Mouse (Mus musculus) liver, embryonic 14.5 days (tissue): Measurements from ENCODE around the gene Bcl9. TPM values are rescaled to one million over a fixed set of nuclear protein-coding genes. Genes with fewer than 3 reads are reported as not detected.

Experiments
- ATAC-seq: fragments of 200-750 bp; cut with Nextera tagmentation; 2 replicates; pipeline ENCODE4 v1.8.0; 2017; ENCODE audit warnings: moderate number of reproducible peaks, mild to moderate bottlenecking, moderate library complexity; ENCODE audit not compliant: insufficient read depth
- DNase-seq, 3 experiments: peaks; one replicate each; pipeline ENCODE4 v3.0.0-alpha.2; 2012 to 2013; ENCODE audit warnings: low read depth in 3 of 3, low spot score in 3 of 3
- H3K27ac ChIP-seq: fragments of 300-500 bp; sonication (generic); 2 replicates; pipeline ENCODE4 v1.5.1; 2014; ENCODE audit warnings: moderate library complexity, mild to moderate bottlenecking, control low read depth, inconsistent platforms
- H3K27me3 ChIP-seq: fragments of 300-500 bp; sonication (generic); 2 replicates; pipeline ENCODE4 v1.6.1; 2014; ENCODE audit warnings: mild to moderate bottlenecking, low read length, moderate library complexity; ENCODE audit not compliant: control insufficient read depth, insufficient read depth
- H3K36me3 ChIP-seq: fragments of 300-500 bp; sonication (generic); replicated peaks from 2 replicates; pipeline ENCODE4 v1.6.1; 2014; ENCODE audit warnings: low read depth; ENCODE audit not compliant: control insufficient read depth, insufficient read depth
- H3K4me1 ChIP-seq, 2 experiments: fragments of 200-500 bp in 1 of 2; fragments of 300-500 bp in 1 of 2; sonication (generic) in 1 of 2; replicated peaks; 2 replicates each; pipeline ENCODE4 v1.6.1; 2012 to 2014; ENCODE audit warnings: antibody characterized with exemption in 1 of 2, inconsistent platforms in 1 of 2, low read length in 1 of 2; ENCODE audit not compliant: control insufficient read depth in 2 of 2, insufficient read depth in 2 of 2
- H3K4me2 ChIP-seq: fragments of 300-500 bp; sonication (generic); 2 replicates; pipeline ENCODE4 v1.6.1; 2014; ENCODE audit warnings: low read depth, mild to moderate bottlenecking, control low read depth, moderate library complexity
- H3K4me3 ChIP-seq, 2 experiments: fragments of 200-500 bp in 1 of 2; fragments of 300-500 bp in 1 of 2; sonication (generic) in 1 of 2; 2 replicates each; pipeline ENCODE4 v1.5.1; 2012 to 2014; ENCODE audit warnings: low read depth in 2 of 2, low read length in 2 of 2, mild to moderate bottlenecking in 2 of 2, control low read depth in 1 of 2, inconsistent platforms in 1 of 2, moderate library complexity in 1 of 2; ENCODE audit not compliant: insufficient read depth in 1 of 2
- H3K9ac ChIP-seq: fragments of 300-500 bp; sonication (generic); replicated peaks from 2 replicates; pipeline ENCODE4 v1.6.1; 2014; ENCODE audit warnings: mild to moderate bottlenecking, control low read depth, moderate library complexity
- H3K9me3 ChIP-seq: fragments of 300-500 bp; sonication (generic); 2 replicates; pipeline ENCODE4 v1.6.1; 2016; ENCODE audit warnings: low read length, mixed read lengths; ENCODE audit not compliant: control insufficient read depth
- CTCF ChIP-seq: IDR thresholded peaks from 2 replicates; pipeline ENCODE4 v1.5.1; 2016; ENCODE audit warnings: antibody characterized with exemption, low read depth, control low read depth
- EP300 ChIP-seq: IDR thresholded peaks from 2 replicates; pipeline ENCODE4 v1.6.1; 2016; ENCODE audit warnings: antibody characterized with exemption, low read depth
- WGBS: fragments of 180-500 bp; shearing (Covaris S2); extraction: QIAGEN DNeasy Blood & Tissue Kit; methylation state at CpG from one replicate; pipeline ENCODE4 v1.1.7; 2014; ENCODE audit not compliant: insufficient replicate concordance; 5-methylcytosine and 5-hydroxymethylcytosine counted together
- polyA plus RNA-seq, 2 experiments: library from polyadenylated mRNA; depleted of rRNA in 1 of 2; stranded (reverse) in 1 of 2; unstranded in 1 of 2; fragments of >200 nt; fragmentation: Nextera tagmentation in 1 of 2; extraction: Ambion mirVana in 1 of 2; gene quantifications; 2 replicates each; pipeline versions ENCODE4 v1.2.1 to v1.2.3; 2012 to 2014

Gene Bcl9
- polyA plus RNA-seq, 2 experiments = 1.6 to 2.4 TPM

DNA sequence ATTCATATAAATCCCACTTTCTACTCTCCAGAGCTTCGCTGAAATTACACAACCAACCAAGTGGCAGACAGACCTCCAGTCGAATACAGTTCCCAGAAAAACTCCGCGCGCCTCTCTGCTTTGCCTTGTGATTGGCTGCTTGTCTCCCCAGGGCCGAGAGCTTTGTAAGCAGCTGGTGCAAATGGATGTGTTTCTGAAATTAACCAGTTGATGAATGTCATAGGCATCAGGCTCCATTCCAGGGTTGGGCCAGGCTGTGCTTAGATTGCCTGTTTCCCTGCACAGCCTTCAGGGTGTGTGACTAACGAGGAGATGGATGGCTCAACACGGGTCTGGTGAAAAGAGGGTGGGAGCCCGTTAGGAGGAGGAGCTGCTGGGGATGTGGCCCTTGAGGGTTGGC is 36.9 kb upstream of the Bcl9 start:
- H3K9me3 ChIP-seq = no peaks in the 10 kb centered on the region
- TF ChIP-seq CTCF (no peak), EP300 (no peak)
- 56% methylated on average over 9 of the region's 9 CpGs for WGBS
- no peaks in the 10 kb centered on the region for H3K27me3 ChIP-seq
- ATAC-seq (no peak), DNase-seq (no peak)
- H3K4me2 ChIP-seq = no peak overlapping the region
- H3K36me3 ChIP-seq = no peaks in the 10 kb centered on the region
- no peak overlapping the region for H3K9ac ChIP-seq
- H3K27ac ChIP-seq = no peak overlapping the region
- H3K4me1 ChIP-seq = no peaks in the 10 kb centered on the region; a peak in 1 of 4 replicates
- H3K4me3 ChIP-seq = no peak overlapping the region

DNA sequence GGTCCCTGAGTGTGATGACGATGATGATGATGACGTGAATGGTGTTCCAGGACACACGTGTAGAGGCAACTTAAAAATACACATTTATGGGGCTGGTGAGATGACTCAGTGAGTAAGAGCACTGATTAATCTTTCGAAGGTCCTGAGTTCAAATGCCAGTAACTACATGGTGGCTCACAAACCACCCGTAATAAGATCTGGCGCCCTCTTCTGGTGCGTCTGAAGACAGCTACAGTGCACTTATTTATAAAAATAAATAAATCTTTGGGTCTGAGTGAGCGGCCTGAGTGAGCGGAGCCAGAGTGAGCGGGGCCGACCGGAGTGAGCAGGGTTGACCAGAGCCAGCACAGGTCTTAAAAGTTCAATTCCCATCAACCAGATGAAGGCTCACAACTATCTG is 34.5 kb upstream of the Bcl9 start:
- Histone ChIP-seq H3K36me3 (no peaks in the 10 kb centered on the region), H3K4me1 (no peaks in the 10 kb centered on the region; a peak in 1 of 4 replicates), H3K4me2 (no peak overlapping the region), H3K4me3 (no peak overlapping the region), H3K27ac (no peak overlapping the region), H3K9me3 (no peaks in the 10 kb centered on the region), H3K27me3 (no peaks in the 10 kb centered on the region), H3K9ac (no peak overlapping the region)
- no peak for ATAC-seq
- 68% methylated on average over 12 of the region's 12 CpGs for WGBS
- no peak for DNase-seq
- TF ChIP-seq EP300 (no peak), CTCF (peak; percentile 21; the same call in 1 of the 2 replicates)

DNA sequence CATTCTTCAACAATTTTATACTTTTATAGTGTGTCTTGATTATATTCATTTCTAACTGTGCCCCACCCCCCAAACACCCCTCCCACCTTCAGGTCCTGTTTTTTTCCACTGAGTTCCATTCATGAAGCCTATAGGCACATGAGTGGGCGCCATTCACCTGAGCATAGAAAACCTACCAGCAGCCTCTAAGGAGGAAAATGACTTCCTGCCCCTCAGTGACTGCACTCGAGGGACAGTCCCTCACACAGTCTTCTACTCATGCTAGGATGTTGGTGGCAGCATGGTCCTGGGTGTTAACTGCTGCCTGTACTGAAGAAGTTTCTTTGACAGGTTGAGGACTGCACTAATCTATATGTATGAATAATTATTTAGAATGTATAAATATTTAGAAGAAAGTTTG is 30.1 kb upstream of the Bcl9 start:
- DNase-seq (no peak), ATAC-seq (no peak)
- Histone ChIP-seq H3K36me3 (no peaks in the 10 kb centered on the region), H3K4me1 (no peaks in the 10 kb centered on the region), H3K27me3 (no peaks in the 10 kb centered on the region), H3K9me3 (no peaks in the 10 kb centered on the region), H3K4me3 (no peak overlapping the region), H3K9ac (no peak overlapping the region), H3K4me2 (no peak overlapping the region), H3K27ac (no peak overlapping the region)
- WGBS = 53% methylated on average over 2 of the region's 2 CpGs
- TF ChIP-seq EP300 (no peak), CTCF (no peak)

DNA sequence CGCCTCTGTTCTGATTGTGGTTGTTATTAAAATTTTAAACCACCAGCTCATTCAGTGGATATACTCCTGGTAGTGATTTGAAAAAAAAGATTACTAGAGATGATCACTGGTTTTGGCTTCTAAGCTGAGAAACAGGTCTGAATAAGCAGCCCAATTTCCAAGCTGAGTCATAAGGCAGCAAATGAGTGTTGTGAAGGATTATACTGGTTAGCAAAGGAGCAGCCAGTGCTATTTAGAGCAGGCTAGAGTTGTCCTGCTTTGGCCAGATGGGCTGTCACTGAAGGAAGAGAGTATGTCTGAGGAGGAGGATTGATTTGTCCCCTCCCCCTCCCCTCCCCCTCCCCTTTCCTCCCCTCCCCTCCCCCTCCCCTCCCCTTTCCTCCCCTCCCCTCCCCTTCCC is 29.6 kb upstream of the Bcl9 start:
- Histone ChIP-seq H3K27me3 (no peaks in the 10 kb centered on the region), H3K4me1 (no peaks in the 10 kb centered on the region), H3K4me3 (no peak overlapping the region), H3K9ac (no peak overlapping the region), H3K27ac (no peak overlapping the region), H3K9me3 (no peaks in the 10 kb centered on the region), H3K4me2 (no peak overlapping the region), H3K36me3 (no peaks in the 10 kb centered on the region)
- DNase-seq (no peak), ATAC-seq (no peak)
- 92% methylated on average over 1 of the region's 1 CpGs for WGBS
- no peak for TF ChIP-seq CTCF
- no peak for TF ChIP-seq EP300

DNA sequence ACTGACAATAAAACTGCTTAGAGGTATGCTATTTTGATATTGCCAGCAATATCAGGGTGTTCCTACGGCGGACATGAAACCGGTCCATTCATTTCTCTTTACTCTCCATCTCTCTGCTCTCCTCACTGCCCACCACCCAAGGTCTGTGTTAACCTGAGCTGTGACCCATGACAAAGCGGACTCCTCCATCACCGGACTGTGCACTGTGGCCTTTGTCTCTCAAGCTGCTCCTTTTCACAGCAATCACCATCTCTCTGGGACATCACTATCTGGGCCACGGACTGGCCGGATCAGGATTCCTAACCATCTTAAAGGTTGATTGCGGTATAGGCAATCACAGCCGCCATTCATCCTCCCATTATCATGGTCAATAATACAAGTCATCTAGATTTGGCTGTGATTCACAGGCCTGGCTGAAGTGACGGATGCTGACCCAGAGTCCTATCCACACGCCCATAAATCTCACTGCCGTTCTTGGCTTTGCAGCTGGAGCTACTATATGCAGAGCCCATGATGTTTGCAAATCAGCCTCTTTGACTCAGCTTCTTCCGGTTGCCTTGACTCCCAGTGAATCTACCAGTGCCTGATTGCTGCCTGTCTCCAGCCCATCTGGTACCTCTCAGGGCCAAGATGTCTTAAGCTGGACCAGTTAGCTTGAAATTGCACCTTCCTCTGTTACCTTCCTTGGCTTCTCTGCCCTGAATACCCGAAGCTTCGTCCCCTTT is 28.1 kb upstream of the Bcl9 start:
- Histone ChIP-seq H3K27ac (no peak overlapping the region), H3K27me3 (no peaks in the 10 kb centered on the region), H3K9me3 (no peaks in the 10 kb centered on the region), H3K9ac (no peak overlapping the region), H3K4me3 (no peak overlapping the region), H3K36me3 (no peaks in the 10 kb centered on the region), H3K4me1 (no peaks in the 10 kb centered on the region), H3K4me2 (no peak overlapping the region)
- no peak for ATAC-seq
- no peak for TF ChIP-seq CTCF
- TF ChIP-seq EP300 = no peak
- WGBS = 68% methylated on average over 15 of the region's 15 CpGs
- no peak for DNase-seq
